Mouse (Mus musculus) adrenal gland, postnatal 0 days (tissue): ENCODE data around the gene Gm43951. TPM values are rescaled to one million over a fixed set of nuclear protein-coding genes. Genes with fewer than 3 reads are reported as not detected.

Experiments used
- polyA plus RNA-seq: library from polyadenylated mRNA; unstranded; fragments of >200 nt; fragmentation: Nextera tagmentation; extraction: Ambion mirVana; gene quantifications from 2 replicates; pipeline ENCODE4 v1.2.1, GENCODE M21; 2015

Gm43951 gene
- 0.05 and 0.07 TPM in 2 replicates for polyA plus RNA-seq

DNA sequence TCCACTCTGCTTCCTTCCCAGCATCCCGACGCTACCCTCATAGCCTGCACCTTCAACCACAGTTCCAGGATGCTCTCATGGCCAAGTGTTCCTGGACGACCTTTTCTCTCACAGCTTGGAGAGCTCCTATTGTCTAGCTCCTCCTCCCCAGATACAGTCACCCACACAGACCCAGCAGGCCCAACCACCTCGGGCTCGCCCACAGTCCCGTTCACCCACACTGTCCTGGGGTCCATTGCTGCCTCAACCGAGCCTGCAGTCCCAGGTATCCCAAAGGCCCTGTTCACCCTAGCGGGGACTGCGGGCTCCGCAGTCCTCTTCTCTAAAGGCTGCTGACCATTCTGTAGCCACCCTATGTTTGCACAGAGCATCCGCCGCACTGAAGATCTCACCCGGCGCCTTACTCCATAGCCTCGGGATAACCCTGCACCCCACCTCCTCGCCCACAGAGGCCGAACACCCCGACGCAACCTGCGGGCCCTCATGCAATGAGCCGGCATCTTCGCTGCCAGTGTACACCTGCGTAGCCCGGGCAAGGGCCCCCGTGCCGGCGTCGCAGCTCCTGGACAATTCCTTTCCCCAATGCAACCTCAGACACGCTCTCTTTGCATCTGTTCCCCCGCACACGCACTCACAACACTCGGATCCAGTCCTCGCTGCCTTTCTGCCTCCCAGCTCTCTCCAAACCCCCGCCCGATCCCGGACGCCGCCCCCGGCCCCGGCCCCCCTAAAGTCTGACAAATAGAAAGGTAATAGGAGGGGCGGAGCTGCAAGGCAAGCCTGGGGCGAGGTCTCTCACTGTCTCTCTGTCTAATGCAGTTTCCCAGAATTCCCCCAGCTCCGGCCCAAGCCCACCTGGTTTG is at the start of gene Gm43951:
Gm43951 (minus strand) TSS at position 500 of the 863 bp plus-strand sequence.

GRCm38 (mm10) chr11:72215410-72215797 is 8.8 kb upstream of the Gm43951 start, which contains the start of gene Med31:
Gene Med31 (minus strand): TSS chr11:72215592.

GRCm38 (mm10) chr11:72207204-72207833 is 679 bp upstream of the Gm43951 start, which contains the start of the genes 4933427D14Rik and Txndc17:
Gene 4933427D14Rik (minus strand): TSS chr11:72207459.
Gene Txndc17 (plus strand): TSS chr11:72207547.

Other genes starting within 250 kb of the Gm43951 start
- 0.35 and 0.41 TPM in 2 replicates for gene Aipl1, start 169.3 kb downstream of the Gm43951 start, polyA plus RNA-seq
- 25.1 and 33.8 TPM in 2 replicates for gene Pimreg, start 164.8 kb downstream of the Gm43951 start, polyA plus RNA-seq
- gene Pitpnm3, start 71.1 kb downstream of the Gm43951 start, polyA plus RNA-seq, result 0.07 and 0.16 TPM in 2 replicates
- gene 4933427D14Rik, start 619 bp upstream of the Gm43951 start, polyA plus RNA-seq, result 6.8 and 8.3 TPM in 2 replicates
- 214 and 269 TPM in 2 replicates for gene Txndc17, start 707 bp upstream of the Gm43951 start, polyA plus RNA-seq
- gene Med31, start 8.8 kb upstream of the Gm43951 start, polyA plus RNA-seq, result 54.8 and 92.9 TPM in 2 replicates
- 0.18 TPM in 1 of 2 replicates, not detected in the other for gene Slc13a5, start 60.4 kb upstream of the Gm43951 start, polyA plus RNA-seq
- 76.5 and 82.7 TPM in 2 replicates for gene Xaf1, start 94.8 kb upstream of the Gm43951 start, polyA plus RNA-seq
- 0.11 TPM in 1 of 2 replicates, not detected in the other for gene Fbxo39, start 107.6 kb upstream of the Gm43951 start, polyA plus RNA-seq
- 0.52 and 0.87 TPM in 2 replicates for gene Tekt1, start 155.6 kb upstream of the Gm43951 start, polyA plus RNA-seq
- gene Smtnl2, start 204.9 kb upstream of the Gm43951 start, polyA plus RNA-seq, result 17.9 and 22.4 TPM in 2 replicates
- 0.60 and 0.83 TPM in 2 replicates for gene Ggt6, start 228.7 kb upstream of the Gm43951 start, polyA plus RNA-seq
- 39.7 and 61.8 TPM in 2 replicates for gene Mybbp1a, start 234.5 kb upstream of the Gm43951 start, polyA plus RNA-seq